34 mouse cellular contexts compared by ENCODE assay signal in genomic region chr11:120904561-120904960, GRCm38 (mm10).
"Had no signal": no experiment of that assay in that cellular context is flagged by ENCODE, and none has a peak within 500 bp of the region (broad histone marks: within the 10 kb centered on the region; RNA-seq: fewer than 3 reads in every experiment).

No protein-coding gene starts in this region.

- H3K27ac ChIP-seq: heart, adult 2 months; heart, embryonic 10.5 days; heart, embryonic 13.5 days; heart, embryonic 15.5 days; hindbrain, embryonic 10.5 days; hindbrain, embryonic 12.5 days; hindbrain, embryonic 13.5 days; hindbrain, embryonic 14.5 days; hindbrain, embryonic 15.5 days; hindbrain, postnatal 0 days; kidney, embryonic 15.5 days; kidney, postnatal 0 days; layer of hippocampus, adult 2 months had no signal

- H3K4me1 ChIP-seq: hindbrain, embryonic 12.5 days; hindbrain, embryonic 13.5 days; hindbrain, embryonic 15.5 days had no signal

- H3K4me2 ChIP-seq: heart, embryonic 11.5 days; heart, embryonic 12.5 days; heart, embryonic 13.5 days; heart, embryonic 15.5 days; hindbrain, embryonic 12.5 days; hindbrain, embryonic 13.5 days; hindbrain, embryonic 14.5 days; hindbrain, embryonic 15.5 days; intestine, embryonic 15.5 days; kidney, embryonic 15.5 days had no signal

- H3K9me3 ChIP-seq: heart, embryonic 10.5 days; heart, embryonic 12.5 days; heart, embryonic 13.5 days; heart, embryonic 15.5 days; hindbrain, embryonic 10.5 days; hindbrain, embryonic 12.5 days; hindbrain, embryonic 13.5 days; hindbrain, embryonic 15.5 days; intestine, embryonic 15.5 days; kidney, embryonic 15.5 days had no signal

- H3K9ac ChIP-seq: heart, embryonic 12.5 days; heart, embryonic 13.5 days; heart, embryonic 15.5 days; hindbrain, embryonic 12.5 days; hindbrain, embryonic 13.5 days; hindbrain, embryonic 14.5 days; hindbrain, embryonic 15.5 days; intestine, embryonic 15.5 days; kidney, embryonic 15.5 days had no signal

- ATAC-seq: hindbrain, embryonic 16.5 days; intestine, embryonic 16.5 days had no signal

- DNase-seq: heart, adult 2 months; heart, postnatal 10 days; heart, postnatal 14 days; heart, postnatal 36 days; heart, postnatal 4 days; kidney, adult 11 months; kidney, adult 18-20 months; kidney, adult 2 months; kidney, adult 8-10 months; kidney, adult 9 months; kidney, postnatal 10 days; kidney, postnatal 14 days; kidney, postnatal 25 days; kidney, postnatal 36 days; kidney, postnatal 4 days; layer of hippocampus, adult 9-11 months; layer of hippocampus, postnatal 36 days had no signal

- H3K4me3 ChIP-seq: heart, adult 2 months; heart, embryonic 10.5 days; heart, embryonic 12.5 days; heart, embryonic 13.5 days; heart, embryonic 15.5 days; hindbrain, embryonic 10.5 days; hindbrain, embryonic 12.5 days; hindbrain, embryonic 13.5 days; hindbrain, embryonic 15.5 days; intestine, embryonic 15.5 days; kidney, embryonic 15.5 days; layer of hippocampus, adult 2 months had no signal

- H3K27me3 ChIP-seq: heart, embryonic 12.5 days; heart, embryonic 13.5 days; heart, embryonic 15.5 days; hindbrain, embryonic 12.5 days; hindbrain, embryonic 13.5 days; hindbrain, embryonic 15.5 days; intestine, embryonic 15.5 days; kidney, embryonic 15.5 days had no signal

- H3K36me3 ChIP-seq: heart, embryonic 15.5 days; intestine, embryonic 15.5 days had no signal
